Mouse (Mus musculus) heart, embryonic 15.5 days (tissue): ENCODE results near the gene Copg1. TPM values are rescaled to one million over a fixed set of nuclear protein-coding genes. Genes with fewer than 3 reads are reported as not detected.
"Not testable (repeated sequence)": the region's sequence is repeated elsewhere in the genome, so short reads cannot be mapped to it uniquely, and the experiment has no call there.

Experiments
- ATAC-seq: fragments of 200-750 bp; cut with Nextera tagmentation; replicated peaks from 2 replicates; pipeline ENCODE4 v1.8.0; 2017; ENCODE audit warnings: low read depth, moderate TSS enrichment; ENCODE audit not compliant: insufficient number of reproducible peaks, insufficient read depth, low FRiP score
- H3K27ac ChIP-seq: fragments of 300-500 bp; sonication (generic); 2 replicates; pipeline ENCODE4 v1.5.1; 2015; ENCODE audit warnings: mild to moderate bottlenecking, inconsistent platforms
- H3K27me3 ChIP-seq: fragments of 300-500 bp; sonication (generic); 2 replicates; pipeline ENCODE4 v1.6.1; 2015; ENCODE audit warnings: inconsistent platforms
- H3K36me3 ChIP-seq: fragments of 300-500 bp; sonication (generic); 2 replicates; pipeline ENCODE4 v1.6.1; 2015; ENCODE audit warnings: mild to moderate bottlenecking, inconsistent platforms
- H3K4me1 ChIP-seq: fragments of 300-500 bp; sonication (generic); replicated peaks from 2 replicates; pipeline ENCODE4 v1.6.1; 2015; ENCODE audit warnings: inconsistent platforms
- H3K4me2 ChIP-seq: fragments of 300-500 bp; sonication (generic); 2 replicates; pipeline ENCODE4 v1.6.1; 2015; ENCODE audit warnings: inconsistent platforms, mild to moderate bottlenecking, moderate library complexity
- H3K4me3 ChIP-seq: fragments of 300-500 bp; sonication (generic); 2 replicates; pipeline ENCODE4 v1.5.1; 2015; ENCODE audit warnings: mild to moderate bottlenecking, inconsistent platforms
- H3K9ac ChIP-seq: fragments of 300-500 bp; sonication (generic); 2 replicates; pipeline ENCODE4 v1.6.1; 2015; ENCODE audit warnings: mild to moderate bottlenecking, inconsistent platforms
- H3K9me3 ChIP-seq: fragments of 300-500 bp; sonication (generic); replicated peaks from 2 replicates; pipeline ENCODE4 v1.6.1; 2016; ENCODE audit warnings: inconsistent platforms
- WGBS: fragments of 180-500 bp; shearing (Covaris S2); methylation state at CpG from one replicate; pipeline ENCODE4 v1.1.7; 2015; ENCODE audit warnings: mixed read lengths; 5-methylcytosine and 5-hydroxymethylcytosine counted together
- polyA plus RNA-seq: library from polyadenylated mRNA; unstranded; fragments of >200 nt; fragmentation: Nextera tagmentation; extraction: Ambion mirVana; gene quantifications from 2 replicates; pipeline ENCODE4 v1.2.1, GENCODE M21; 2015

Gene Copg1
- polyA plus RNA-seq, 1 experiment from 2014 or later, result 94.7 TPM

DNA sequence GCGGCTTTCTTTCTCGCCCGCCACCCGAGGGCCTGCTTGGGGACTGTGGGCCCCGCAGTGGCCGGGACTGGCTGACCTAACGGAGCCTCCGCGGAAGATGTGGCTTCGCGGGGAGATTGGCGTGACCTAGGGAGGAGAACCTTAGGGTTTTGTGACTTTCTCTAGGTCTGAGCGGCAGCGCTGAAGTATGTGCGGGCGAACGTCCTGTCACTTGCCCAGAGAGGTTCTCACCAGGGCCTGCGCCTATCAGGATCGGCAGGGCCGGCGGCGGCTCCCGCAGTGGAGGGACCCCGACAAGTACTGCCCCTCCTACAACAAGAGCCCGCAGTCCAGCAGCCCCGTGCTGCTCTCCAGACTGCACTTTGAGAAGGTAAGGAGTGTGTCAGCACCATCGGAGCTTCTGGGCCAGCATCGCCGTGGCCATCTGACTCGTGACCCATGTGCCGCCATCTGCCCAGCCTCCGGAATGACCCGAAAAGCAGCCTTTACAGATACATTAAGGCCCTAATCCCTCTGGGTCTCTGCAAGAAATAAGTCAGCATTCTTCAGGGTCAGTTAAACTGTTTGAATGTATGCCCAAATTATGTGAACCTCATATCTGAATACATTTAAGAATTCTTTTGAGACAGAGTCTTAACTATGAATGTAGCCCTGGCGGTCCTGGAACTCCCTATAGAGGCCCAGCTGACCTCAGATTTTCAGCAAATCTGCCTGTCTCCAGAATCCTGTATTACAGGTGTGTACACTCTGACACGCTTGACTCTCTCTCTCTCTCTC, 26.9 kb downstream of the Copg1 start:
- 4% methylated on average over 35 of the region's 35 CpGs for WGBS
- H3K27ac ChIP-seq, result peak overlapping the region; percentile 91
- peak overlapping the region; percentile 93 for H3K9ac ChIP-seq
- no peaks in the 10 kb centered on the region for H3K9me3 ChIP-seq
- H3K36me3 ChIP-seq, result peaks cover 54% of the 10 kb centered on the region
- peak; percentile 48; the same call in 1 of the 2 replicates for ATAC-seq
- no peaks in the 10 kb centered on the region for H3K27me3 ChIP-seq
- peak overlapping the region; percentile 82 for H3K4me2 ChIP-seq
- peaks cover 11% of the 10 kb centered on the region for H3K4me1 ChIP-seq
- H3K4me3 ChIP-seq, result peak overlapping the region; percentile 86

GRCm38 (mm10) chr6:87915939-87916338, 28.3 kb downstream of the Copg1 start:
- no peak for ATAC-seq
- peaks cover 55% of the 10 kb centered on the region for H3K36me3 ChIP-seq
- H3K4me1 ChIP-seq, result peaks cover 11% of the 10 kb centered on the region
- no peak overlapping the region for H3K4me2 ChIP-seq
- no peaks in the 10 kb centered on the region for H3K27me3 ChIP-seq
- 54% methylated on average over 5 of the region's 5 CpGs for WGBS
- H3K27ac ChIP-seq, result no peak overlapping the region
- no peak overlapping the region for H3K4me3 ChIP-seq
- H3K9me3 ChIP-seq, result no peaks in the 10 kb centered on the region
- no peak overlapping the region for H3K9ac ChIP-seq

GRCm38 (mm10) chr6:87921201-87921600, 33.6 kb downstream of the Copg1 start:
- no peak overlapping the region for H3K4me2 ChIP-seq
- H3K4me3 ChIP-seq, result no peak overlapping the region
- H3K4me1 ChIP-seq, result no peaks in the 10 kb centered on the region; the same call in 1 of the 2 replicates
- no peaks in the 10 kb centered on the region for H3K9me3 ChIP-seq
- no peaks in the 10 kb centered on the region for H3K27me3 ChIP-seq
- WGBS, result 93% methylated on average over 4 of the region's 4 CpGs
- no peak overlapping the region for H3K27ac ChIP-seq
- H3K36me3 ChIP-seq, result peaks cover 70% of the 10 kb centered on the region
- ATAC-seq, result no peak
- H3K9ac ChIP-seq, result no peak overlapping the region

GRCm38 (mm10) chr6:87923624-87924023, 36.0 kb downstream of the Copg1 start:
- no peak overlapping the region for H3K4me3 ChIP-seq
- H3K9me3 ChIP-seq, result no peaks in the 10 kb centered on the region
- no peak overlapping the region for H3K9ac ChIP-seq
- no peaks in the 10 kb centered on the region for H3K4me1 ChIP-seq
- no peak overlapping the region for H3K4me2 ChIP-seq
- no peaks in the 10 kb centered on the region for H3K27me3 ChIP-seq
- 76% methylated on average over 1 of the region's 1 CpGs for WGBS
- peaks cover 69% of the 10 kb centered on the region for H3K36me3 ChIP-seq
- ATAC-seq, result no peak
- H3K27ac ChIP-seq, result no peak overlapping the region

DNA sequence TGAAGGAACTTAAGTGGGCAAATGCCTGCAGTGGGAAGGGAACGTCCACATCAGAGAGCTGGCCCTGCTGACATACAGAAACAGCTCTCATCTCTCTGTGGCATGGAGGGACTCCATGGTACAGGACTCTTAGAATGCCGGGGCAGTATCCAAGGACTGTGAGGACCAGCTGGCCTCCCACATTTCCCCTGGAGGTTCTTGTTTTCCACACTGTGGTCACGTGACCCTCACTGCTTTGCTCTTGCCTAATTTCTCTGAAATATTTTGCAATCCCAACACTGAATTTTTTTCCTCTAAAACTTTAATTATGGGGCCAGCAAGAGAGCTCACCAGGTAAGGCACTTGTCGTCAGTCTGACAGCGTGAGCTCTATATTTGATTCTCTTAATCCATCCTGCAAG, 47.4 kb downstream of the Copg1 start:
- H3K36me3 ChIP-seq, result peaks cover 43% of the 10 kb centered on the region
- no peaks in the 10 kb centered on the region for H3K27me3 ChIP-seq
- no peaks in the 10 kb centered on the region for H3K9me3 ChIP-seq
- WGBS, result 84% methylated on average over 5 of the region's 5 CpGs
- no peak for ATAC-seq
- H3K4me3 ChIP-seq, result no peak overlapping the region
- H3K9ac ChIP-seq, result no peak overlapping the region
- no peak overlapping the region for H3K4me2 ChIP-seq
- H3K4me1 ChIP-seq, result peaks cover 7% of the 10 kb centered on the region
- no peak overlapping the region for H3K27ac ChIP-seq

DNA sequence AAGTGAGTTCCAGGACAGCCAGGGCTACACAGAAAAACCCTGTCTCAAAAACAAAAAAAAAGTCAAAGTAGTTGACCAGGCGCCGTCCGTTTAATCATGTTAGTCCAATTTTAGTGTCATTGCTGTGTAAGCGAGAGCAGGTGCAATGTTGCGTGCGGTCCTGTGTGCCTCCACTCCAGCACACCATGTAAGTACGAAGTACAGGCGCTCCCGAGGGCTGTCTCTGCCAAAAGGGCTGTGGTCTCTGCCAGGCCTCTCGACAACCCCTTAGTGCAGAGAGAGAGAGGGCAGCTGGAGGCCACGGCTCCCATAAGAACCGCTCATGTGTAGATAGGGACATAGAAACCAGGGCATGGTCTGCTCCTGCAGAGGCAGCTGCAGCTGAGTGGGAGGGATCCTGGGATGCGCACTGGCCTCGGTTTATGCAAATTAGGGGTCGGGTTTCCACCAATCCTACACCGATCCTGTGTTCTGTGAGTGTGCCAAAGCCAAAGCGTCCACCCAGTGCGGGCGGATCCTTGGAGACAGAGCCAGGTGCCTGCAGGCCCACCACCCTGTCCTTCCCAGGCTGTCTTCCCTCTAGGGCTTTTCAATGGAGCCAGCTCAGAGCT, 49.7 kb downstream of the Copg1 start:
- 29% methylated on average over 19 of the region's 19 CpGs for WGBS
- no peaks in the 10 kb centered on the region for H3K27me3 ChIP-seq
- H3K36me3 ChIP-seq, result peaks cover 32% of the 10 kb centered on the region
- peak overlapping the region; percentile 23; the same call in 1 of the 2 replicates for H3K4me2 ChIP-seq
- H3K9me3 ChIP-seq, result no peaks in the 10 kb centered on the region
- peak; percentile 94 for ATAC-seq
- peak overlapping the region; percentile 75 for H3K27ac ChIP-seq
- H3K4me3 ChIP-seq, result no peak overlapping the region
- H3K9ac ChIP-seq, result no peak overlapping the region
- peaks cover 7% of the 10 kb centered on the region for H3K4me1 ChIP-seq

GRCm38 (mm10) chr6:87938941-87939340, 51.3 kb downstream of the Copg1 start:
- no peaks in the 10 kb centered on the region for H3K27me3 ChIP-seq
- H3K4me2 ChIP-seq, result no peak overlapping the region
- WGBS, result 87% methylated on average over 3 of the region's 3 CpGs
- H3K9ac ChIP-seq, result no peak overlapping the region
- ATAC-seq, result no peak
- H3K27ac ChIP-seq, result no peak overlapping the region
- H3K9me3 ChIP-seq, result no peaks in the 10 kb centered on the region
- peaks cover 7% of the 10 kb centered on the region for H3K4me1 ChIP-seq
- H3K36me3 ChIP-seq, result peaks cover 17% of the 10 kb centered on the region
- H3K4me3 ChIP-seq, result no peak overlapping the region

DNA sequence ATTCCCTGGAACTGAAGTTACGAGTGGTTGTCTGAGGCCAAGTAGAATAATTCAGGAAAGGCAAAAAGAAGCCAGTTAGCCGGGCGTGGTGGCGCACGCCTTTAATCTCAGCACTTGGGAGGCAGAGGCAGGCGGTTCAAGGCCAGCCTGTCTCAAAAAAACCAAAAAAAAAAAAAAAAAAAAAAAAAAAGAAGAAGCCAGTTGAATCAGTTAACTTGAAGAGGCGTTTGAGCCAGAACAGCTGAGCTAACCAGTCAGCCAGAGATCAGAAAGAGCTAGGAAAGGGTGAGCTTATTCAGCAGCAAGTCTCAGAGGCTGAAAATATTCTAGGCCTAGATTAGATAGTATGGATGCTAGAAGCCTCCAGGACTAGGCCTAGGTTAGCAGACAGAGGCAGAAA, 54.6 kb downstream of the Copg1 start:
- 77% methylated on average over 7 of the region's 7 CpGs for WGBS
- Histone ChIP-seq H3K4me2 (no peak overlapping the region), H3K27me3 (no peaks in the 10 kb centered on the region), H3K4me1 (peaks cover 5% of the 10 kb centered on the region), H3K9me3 (no peaks in the 10 kb centered on the region), H3K9ac (no peak overlapping the region), H3K36me3 (no peaks in the 10 kb centered on the region), H3K27ac (no peak overlapping the region), H3K4me3 (no peak overlapping the region)
- no peak for ATAC-seq

GRCm38 (mm10) chr6:87962457-87962856, 74.8 kb downstream of the Copg1 start:
- not testable (repeated sequence) for H3K4me1 ChIP-seq, H3K9me3 ChIP-seq, H3K9ac ChIP-seq, H3K27me3 ChIP-seq, ATAC-seq, H3K4me3 ChIP-seq, H3K36me3 ChIP-seq, H3K27ac ChIP-seq, H3K4me2 ChIP-seq
- WGBS, result 55% methylated on average over 4 of the region's 4 CpGs

Other genes with a start within 250 kb of the Copg1 start
- gene Aplf, start 215.6 kb upstream of the Copg1 start, polyA plus RNA-seq, result 7.0 and 8.7 TPM in 2 replicates
- gene Efcc1, start 156.9 kb upstream of the Copg1 start, polyA plus RNA-seq, result 0.77 and 0.99 TPM in 2 replicates
- gene Gp9, start 109.7 kb upstream of the Copg1 start, polyA plus RNA-seq, result 3.9 and 4.2 TPM in 2 replicates
- 8.2 and 10.2 TPM in 2 replicates for gene Rab43, start 75.7 kb upstream of the Copg1 start, polyA plus RNA-seq
- gene Gm45140, start 52.0 kb upstream of the Copg1 start, polyA plus RNA-seq, result 2.2 TPM in 2 replicates
- 22.9 and 23.5 TPM in 2 replicates for gene Isy1, start 49.0 kb upstream of the Copg1 start, polyA plus RNA-seq
- gene Cnbp, start 36.7 kb upstream of the Copg1 start, polyA plus RNA-seq, result 661 and 702 TPM in 2 replicates
- 20.4 and 30.4 TPM in 2 replicates for gene Hmces, start 26.1 kb downstream of the Copg1 start, polyA plus RNA-seq
- 18.1 and 23.2 TPM in 2 replicates for gene H1fx, start 93.8 kb downstream of the Copg1 start, polyA plus RNA-seq
- gene Rab7, start 157.5 kb downstream of the Copg1 start, polyA plus RNA-seq, result 190 and 214 TPM in 2 replicates
- 166 and 209 TPM in 2 replicates for gene Rpn1, start 196.7 kb downstream of the Copg1 start, polyA plus RNA-seq